13 mouse cellular contexts compared by ENCODE assay signal in the genomic region with DNA sequence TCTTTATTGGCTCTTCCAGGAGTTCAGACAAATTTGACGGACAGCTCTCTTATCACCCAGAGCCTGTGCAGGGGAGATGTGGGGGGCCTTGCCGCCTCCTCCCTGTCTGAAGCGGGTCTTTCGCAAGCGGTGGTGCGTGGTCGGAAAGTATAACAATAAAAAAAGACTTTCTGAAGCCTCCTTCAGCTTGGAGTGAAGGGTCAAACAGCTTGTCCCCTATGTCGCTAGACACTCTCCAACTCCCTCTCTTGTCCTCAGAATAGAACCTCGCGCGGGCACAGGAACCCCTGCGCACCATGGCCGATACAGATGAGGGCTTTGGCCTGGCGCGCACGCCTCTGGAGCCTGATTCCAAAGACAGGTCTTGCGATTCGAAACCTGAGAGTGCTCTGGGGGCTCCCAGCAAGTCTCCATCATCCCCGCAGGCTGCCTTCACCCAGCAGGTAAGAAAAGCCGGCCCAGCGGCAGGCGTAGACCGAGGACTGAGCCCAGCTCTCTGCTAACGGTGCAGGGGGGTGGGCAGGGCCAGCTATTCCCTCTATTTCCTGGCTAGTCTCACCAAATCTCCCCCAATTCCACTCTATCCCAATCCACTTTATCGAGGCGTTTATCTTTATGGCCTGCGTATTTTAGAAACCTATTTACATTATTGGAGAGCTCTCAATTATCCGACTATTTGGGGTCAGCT. TPM values are rescaled to one million over a fixed set of nuclear protein-coding genes. Genes with fewer than 3 reads are reported as not detected.
DNase-seq lines count a peak whose midpoint lies in the region; ATAC-seq and TF ChIP-seq lines count a peak whose summit lies in the region.
"Had no signal": no experiment of that assay in that cellular context is flagged by ENCODE, and none has a peak within 500 bp of the region (broad histone marks: within the 10 kb centered on the region; RNA-seq: fewer than 3 reads in every experiment).

No protein-coding gene starts in this region.

- 7% methylated on average over 28 of the region's 28 CpGs for WGBS in lung, adult 2 months
- 4% methylated on average over 28 of the region's 28 CpGs for WGBS in embryonic facial prominence, embryonic 14.5 days
- WGBS in kidney, embryonic 15.5 days, result under 1% methylated on average over 28 of the region's 28 CpGs

- H3K4me1 ChIP-seq in lung, adult 2 months (ENCODE audit: control insufficient read depth, insufficient read depth, low read length), result no peaks in the 10 kb centered on the region
- no peaks in the 10 kb centered on the region; the same call in 1 of the 2 replicates for H3K4me1 ChIP-seq in embryonic facial prominence, embryonic 14.5 days (ENCODE audit: control insufficient read depth, insufficient read depth, low read length)
- H3K4me1 ChIP-seq in kidney, embryonic 15.5 days, result peaks cover 12% of the 10 kb centered on the region

- no peak for TF ChIP-seq POLR2A in lung, adult 2 months (IDR thresholded peaks at IDR 0.05; ENCODE audit: borderline replicate concordance, extremely low read depth, low read depth, low read length)

- no peak for DNase-seq in lung, adult 2 months
- no peak for DNase-seq in lung, adult 18-20 months
- DNase-seq in ZHBTc4 (ENCODE audit: low read depth, low spot score), result peak; percentile 35
- DNase-seq in embryonic facial prominence, embryonic 14.5 days (ENCODE audit: low spot score), result no peak
- DNase-seq in heart, postnatal 25 days (ENCODE audit: low spot score), result peak; percentile 10
- DNase-seq in right cerebral cortex, postnatal 4 days, result no peak
- DNase-seq: liver, embryonic 13.5 days had no signal

- H3K27ac ChIP-seq in embryonic facial prominence, embryonic 14.5 days (replicated peaks; ENCODE audit: low read depth, low read length), result no peak overlapping the region
- no peak overlapping the region for H3K27ac ChIP-seq in kidney, embryonic 15.5 days
- H3K27ac ChIP-seq: liver, embryonic 13.5 days had no signal

- no peak for TF ChIP-seq CTCF in lung, adult 2 months (IDR thresholded peaks at IDR 0.05; ENCODE audit: insufficient read depth, low read length)

- H3K4me3 ChIP-seq in lung, adult 2 months (replicated peaks; ENCODE audit: extremely low read depth, low read depth, low read length), result peak overlapping the region; percentile 63
- H3K4me3 ChIP-seq in embryonic facial prominence, embryonic 14.5 days (ENCODE audit: low read depth, low read length), result peak overlapping the region; percentile 18; the same call in 1 of the 2 replicates
- no peak overlapping the region for H3K4me3 ChIP-seq in kidney, embryonic 15.5 days (replicated peaks)
- H3K4me3 ChIP-seq: liver, embryonic 13.5 days; myocyte had no signal

- 0 out of 2 replicates have a peak overlapping the region, but pooled peaks have one; percentile 21 for H3K9ac ChIP-seq in embryonic facial prominence, embryonic 14.5 days (ENCODE audit: low read depth, low read length)
- no peak overlapping the region for H3K9ac ChIP-seq in kidney, embryonic 15.5 days
- H3K9ac ChIP-seq: liver, embryonic 13.5 days had no signal

- intact Hi-C loops in heart, postnatal 25 days (cut with DNase I), result no loop called here

- peaks cover 98% of the 10 kb centered on the region for H3K27me3 ChIP-seq in embryonic facial prominence, embryonic 14.5 days (replicated peaks; ENCODE audit: control insufficient read depth, insufficient read depth, low read length)
- H3K27me3 ChIP-seq in kidney, embryonic 15.5 days, result peaks cover 100% of the 10 kb centered on the region

- no peaks in the 10 kb centered on the region for H3K9me3 ChIP-seq in embryonic facial prominence, embryonic 14.5 days (ENCODE audit: control insufficient read depth, low read length)
- H3K9me3 ChIP-seq in kidney, embryonic 15.5 days (replicated peaks), result no peaks in the 10 kb centered on the region
- H3K9me3 ChIP-seq: liver, embryonic 13.5 days had no signal

- no peaks in the 10 kb centered on the region for H3K36me3 ChIP-seq in embryonic facial prominence, embryonic 14.5 days (ENCODE audit: control insufficient read depth, insufficient read depth, low read length)
- no peaks in the 10 kb centered on the region for H3K36me3 ChIP-seq in kidney, embryonic 15.5 days
- H3K36me3 ChIP-seq: liver, embryonic 13.5 days had no signal

- ATAC-seq in embryonic facial prominence, embryonic 14.5 days (ENCODE audit: low read depth), result no peak
- ATAC-seq in erythroid progenitor cell, adult 5-6 weeks (replicated peaks; ENCODE audit: low FRiP score, poor library complexity, severe bottlenecking), result no peak
- no peak for ATAC-seq in kidney, embryonic 15.5 days (replicated peaks; ENCODE audit: low FRiP score)
- ATAC-seq: CD4-positive, CD25-positive, alpha-beta regulatory T cell, adult 4 months; intestine, embryonic 16.5 days had no signal

- no peak overlapping the region for H3K4me2 ChIP-seq in embryonic facial prominence, embryonic 14.5 days (ENCODE audit: low read depth, low read length)
- no peak overlapping the region for H3K4me2 ChIP-seq in kidney, embryonic 15.5 days
- H3K4me2 ChIP-seq: liver, embryonic 13.5 days had no signal

RNA-seq across cellular contexts. Expression of a gene that starts 4.3 kb away (rescaled TPM):
- 26.9 and 28.2 TPM in 2 replicates for polyA plus RNA-seq in lung, adult 2 months (2012; rRNA removed)
- polyA plus RNA-seq in embryonic facial prominence, embryonic 14.5 days (2014; fragmentation: Nextera tagmentation; extraction: Ambion mirVana), result 0.24 and 1.5 TPM in 2 replicates
- 10 to 100 TPM; 29.0 to 33.6 TPM for total RNA-seq in heart, postnatal 25 days (2021)
- not detected in 2 replicates for total RNA-seq in erythroid progenitor cell, adult 5-6 weeks (2015; ENCODE audit: low replicate concordance)
- total RNA-seq in erythroid progenitor cell, adult 5-6 weeks (2017; ENCODE audit: low replicate concordance), result not detected in 2 replicates
- 0.14 TPM in 1 of 2 replicates, not detected in the other for polyA plus RNA-seq in kidney, embryonic 15.5 days (2015; fragmentation: Nextera tagmentation; extraction: Ambion mirVana)
- total RNA-seq: layer of hippocampus, adult 8-10 months had no signal
- polyA plus RNA-seq: CD4-positive, CD25-positive, alpha-beta regulatory T cell, adult 4 months; intestine, embryonic 16.5 days; myocyte had no signal

Comparison
In these comparisons a context has a peak if more than half of its experiments do, and no peak if none do; other contexts are left out.
1. DNase-seq: peak in ZHBTc4 (single experiment) and heart, postnatal 25 days (single experiment); none in lung, adult 2 months (single experiment), lung, adult 18-20 months (0 of 2), embryonic facial prominence, embryonic 14.5 days (single experiment) and right cerebral cortex, postnatal 4 days (single experiment).
2. RNA of a gene that starts 4.3 kb away (polyA plus RNA-seq): 26.9 to 28.2 TPM in lung, adult 2 months; 0.24 to 1.5 TPM in embryonic facial prominence, embryonic 14.5 days and 0.14 TPM in kidney, embryonic 15.5 days; every median in the first group is over 10 times any median in the second.